Mouse (Mus musculus) cortical plate, adult 2 months (tissue): ENCODE data around the gene Axdnd1.

Experiments used
- CTCF ChIP-seq: fragments of 200-500 bp; IDR thresholded peaks from 2 replicates; pipeline ENCODE4 v1.5.1; 2011; ENCODE audit warnings: mild to moderate bottlenecking, control low read depth, low read length; ENCODE audit not compliant: insufficient read depth; ENCODE audit errors: extremely low read depth
- POLR2A ChIP-seq: fragments of 200-500 bp; IDR thresholded peaks from 2 replicates; pipeline ENCODE4 v1.6.1; 2011; ENCODE audit warnings: mild to moderate bottlenecking, low read length, control low read depth; ENCODE audit not compliant: insufficient read depth; ENCODE audit errors: extremely low read depth

GRCm38 (mm10) chr1:156428434-156428833 lies 7.5 kb upstream of the Axdnd1 start:
- TF ChIP-seq CTCF (no peak), POLR2A (no peak)
